Mouse (Mus musculus) CH12.LX (cell line): Measurements from ENCODE around the gene Pank2. TPM values are rescaled to one million over a fixed set of nuclear protein-coding genes. Genes with fewer than 3 reads are reported as not detected.
A peak's percentile ranks its signal among the peaks of the same experiment; 100 is the strongest.

Source experiments
- DNase-seq: peaks from one replicate; pipeline ENCODE4 v3.0.0-alpha.2; 2013; ENCODE audit errors: extremely low read depth
- H3K27ac ChIP-seq: 2 replicates; pipeline ENCODE4 v1.5.1; 2012; ENCODE audit warnings: low read depth, mild to moderate bottlenecking, control low read depth, moderate library complexity; ENCODE audit not compliant: insufficient read depth
- H3K27me3 ChIP-seq: replicated peaks from 2 replicates; pipeline ENCODE3; 2012; ENCODE audit warnings: inconsistent platforms
- H3K36me3 ChIP-seq, 2 experiments: replicated peaks in 1 of 2; 2 replicates each; pipeline versions ENCODE3 to v1.6.1; 2012; ENCODE audit warnings: inconsistent platforms in 1 of 2, low read length in 1 of 2, mild to moderate bottlenecking in 1 of 2, mixed read lengths in 1 of 2, moderate library complexity in 1 of 2; ENCODE audit not compliant: control insufficient read depth in 1 of 2, insufficient read depth in 1 of 2
- H3K4me1 ChIP-seq, 2 experiments: 2 replicates each; pipeline ENCODE4 v1.6.1; 2012; ENCODE audit warnings: inconsistent platforms in 1 of 2, moderate library complexity in 1 of 2; ENCODE audit not compliant: insufficient read depth in 2 of 2, control insufficient read depth in 1 of 2
- H3K4me2 ChIP-seq: 2 replicates; pipeline ENCODE4 v1.6.1; 2012; ENCODE audit warnings: low read depth, mild to moderate bottlenecking, control low read depth; ENCODE audit not compliant: poor library complexity, insufficient read depth, severe bottlenecking
- H3K4me3 ChIP-seq, 3 experiments: fragments of 150-350 bp in 1 of 3; sonication (generic) in 1 of 3; replicated peaks in 1 of 3; 2 replicates each; pipeline versions ENCODE3 to v1.5.1; 2011 to 2012; ENCODE audit warnings: low read depth in 2 of 3, low read length in 2 of 3, mild to moderate bottlenecking in 2 of 3, moderate library complexity in 2 of 3, control low read depth in 1 of 3, improper control_type of control experiment in 1 of 3, inconsistent platforms in 1 of 3, mixed read lengths in 1 of 3; ENCODE audit not compliant: poor library complexity in 1 of 3
- H3K79me2 ChIP-seq: replicated peaks from 2 replicates; pipeline ENCODE4 v1.6.1; 2012; ENCODE audit warnings: mild to moderate bottlenecking, moderate library complexity; ENCODE audit not compliant: control insufficient read depth, poor library complexity, insufficient read depth, severe bottlenecking; ENCODE audit errors: extremely low read depth
- H3K9ac ChIP-seq: 2 replicates; pipeline ENCODE4 v1.6.1; 2012; ENCODE audit warnings: low read depth, mild to moderate bottlenecking, control low read depth, moderate library complexity; ENCODE audit not compliant: insufficient read depth
- H3K9me3 ChIP-seq: replicated peaks from 2 replicates; pipeline ENCODE3; 2012; ENCODE audit warnings: low read length, inconsistent platforms, mixed read lengths
- BHLHE40 ChIP-seq: IDR thresholded peaks from 2 replicates; pipeline ENCODE4 v1.6.1; 2011; ENCODE audit warnings: mild to moderate bottlenecking, low read depth, low read length, improper control_type of control experiment
- CTCF ChIP-seq, 2 experiments: IDR thresholded peaks in 1 of 2; conservative IDR thresholded peaks in 1 of 2; 2 replicates each; pipeline ENCODE4 v1.5.1; 2011 to 2012; ENCODE audit warnings: low read depth in 2 of 2, low read length in 2 of 2, improper control_type of control experiment in 1 of 2, inconsistent platforms in 1 of 2, mild to moderate bottlenecking in 1 of 2, moderate library complexity in 1 of 2
- ELF1 ChIP-seq: IDR thresholded peaks from 2 replicates; pipeline ENCODE4 v1.6.1; 2014; ENCODE audit warnings: low read depth, mild to moderate bottlenecking, inconsistent platforms, low read length, improper control_type of control experiment
- EP300 ChIP-seq: IDR thresholded peaks from 2 replicates; pipeline ENCODE4 v1.6.1; 2011; ENCODE audit warnings: low read length, improper control_type of control experiment
- ETS1 ChIP-seq: conservative IDR thresholded peaks from 2 replicates; pipeline ENCODE4 v1.6.1; 2012; ENCODE audit warnings: low read depth, mild to moderate bottlenecking, inconsistent platforms, low read length, improper control_type of control experiment, moderate library complexity
- GABPA ChIP-seq: IDR thresholded peaks from 2 replicates; pipeline ENCODE4 v1.6.1; 2012; ENCODE audit warnings: low read depth, low read length, improper control_type of control experiment, inconsistent platforms; ENCODE audit not compliant: insufficient replicate concordance
- HCFC1 ChIP-seq: IDR thresholded peaks from 2 replicates; pipeline ENCODE4 v1.6.1; 2012; ENCODE audit warnings: low read depth, mild to moderate bottlenecking, inconsistent platforms, low read length, improper control_type of control experiment
- IRF4 ChIP-seq: IDR thresholded peaks from 2 replicates; pipeline ENCODE4 v1.6.1; 2014; ENCODE audit warnings: low read depth, mild to moderate bottlenecking, inconsistent platforms, low read length, improper control_type of control experiment
- JUND ChIP-seq: conservative IDR thresholded peaks from 2 replicates; pipeline ENCODE4 v1.6.1; 2011; ENCODE audit warnings: low read depth, low read length, improper control_type of control experiment
- MAFK ChIP-seq: IDR thresholded peaks from 2 replicates; pipeline ENCODE4 v1.6.1; 2011; ENCODE audit warnings: low read length, improper control_type of control experiment; ENCODE audit not compliant: insufficient replicate concordance
- MAX ChIP-seq: IDR thresholded peaks from 2 replicates; pipeline ENCODE4 v1.6.1; 2011; ENCODE audit warnings: low read length, improper control_type of control experiment
- MXI1 ChIP-seq: IDR thresholded peaks from 2 replicates; pipeline ENCODE4 v1.6.1; 2011; ENCODE audit warnings: mild to moderate bottlenecking, low read depth, low read length, improper control_type of control experiment
- MYC ChIP-seq: IDR thresholded peaks from 2 replicates; pipeline ENCODE4 v1.6.1; 2011; ENCODE audit warnings: low read depth, mild to moderate bottlenecking, improper control_type of control experiment, low read length
- NELFE ChIP-seq: IDR thresholded peaks from 2 replicates; pipeline ENCODE4 v1.6.1; 2011; ENCODE audit warnings: low read depth, low read length, improper control_type of control experiment
- NRF1 ChIP-seq: IDR thresholded peaks from 2 replicates; pipeline ENCODE4 v1.6.1; 2014; ENCODE audit warnings: low read depth, mild to moderate bottlenecking, inconsistent platforms, low read length, improper control_type of control experiment, moderate library complexity
- POLR2A ChIP-seq: IDR thresholded peaks from 2 replicates; pipeline ENCODE4 v1.6.1; 2011; ENCODE audit warnings: low read depth, mild to moderate bottlenecking, improper control_type of control experiment, low read length
- POLR2AphosphoS2 ChIP-seq: IDR thresholded peaks from 2 replicates; pipeline ENCODE4 v1.6.1; 2011; ENCODE audit warnings: low read depth, low read length, improper control_type of control experiment
- RCOR1 ChIP-seq: conservative IDR thresholded peaks from 2 replicates; pipeline ENCODE4 v1.6.1; 2012; ENCODE audit warnings: low read depth, mild to moderate bottlenecking, inconsistent platforms, low read length, improper control_type of control experiment
- SIN3A ChIP-seq: IDR thresholded peaks from 2 replicates; pipeline ENCODE4 v1.6.1; 2012; ENCODE audit warnings: low read length, improper control_type of control experiment, inconsistent platforms
- SMC3 ChIP-seq: IDR thresholded peaks from 2 replicates; pipeline ENCODE4 v1.6.1; 2011; ENCODE audit warnings: low read depth, low read length, improper control_type of control experiment
- TBP ChIP-seq: conservative IDR thresholded peaks from 2 replicates; pipeline ENCODE4 v1.6.1; 2011; ENCODE audit warnings: low read depth, low read length, improper control_type of control experiment
- TCF12 ChIP-seq: IDR thresholded peaks from 2 replicates; pipeline ENCODE4 v1.6.1; 2014; ENCODE audit warnings: low read depth, mild to moderate bottlenecking, inconsistent platforms, low read length, improper control_type of control experiment
- UBTF ChIP-seq: IDR thresholded peaks from 2 replicates; pipeline ENCODE4 v1.6.1; 2012; ENCODE audit warnings: low read depth, mild to moderate bottlenecking, inconsistent platforms, low read length, improper control_type of control experiment, moderate library complexity
- USF2 ChIP-seq: conservative IDR thresholded peaks from 2 replicates; pipeline ENCODE4 v1.6.1; 2011; ENCODE audit warnings: low read depth, low read length, improper control_type of control experiment
- ZC3H11A ChIP-seq: IDR thresholded peaks from 2 replicates; pipeline ENCODE4 v1.6.1; 2012; ENCODE audit warnings: low read depth, mild to moderate bottlenecking, inconsistent platforms, low read length, improper control_type of control experiment
- ZKSCAN1 ChIP-seq: IDR thresholded peaks from 2 replicates; pipeline ENCODE4 v1.6.1; 2012; ENCODE audit warnings: low read depth, inconsistent platforms, low read length, improper control_type of control experiment, borderline replicate concordance
- ZNF384 ChIP-seq: IDR thresholded peaks from 2 replicates; pipeline ENCODE4 v1.6.1; 2012; ENCODE audit warnings: low read depth, low read length, improper control_type of control experiment, inconsistent platforms
- dilution Hi-C: fragments of 300-500 bp; cut with MboI; formaldehyde crosslinking; loops from 2 replicates; pipeline ENCODE4 v1.14.3; 2020; ENCODE audit warnings: low sequenced_read_pairs; ENCODE audit not compliant: extremely low pct_unique_long_range_greater_than_20kb, extremely low pct_ligation_motif_present
- in situ Hi-C: fragments of 300-500 bp; cut with MboI; formaldehyde crosslinking; loops from 3 replicates; pipeline ENCODE4 v1.14.3; 2019; ENCODE audit warnings: low sequenced_read_pairs, low pct_ligation_motif_present, low pct_unique_long_range_greater_than_20kb, mixed read lengths
- polyA plus RNA-seq: library from polyadenylated mRNA; unstranded; fragments of >175 nt; gene quantifications from 2 replicates; pipeline ENCODE4 v1.2.1, GENCODE M21; 2012; ENCODE audit warnings: low read depth; ENCODE audit not compliant: insufficient read length
- total RNA-seq, 2 experiments: library from RNA; depleted of rRNA; stranded (reverse); fragments of 300-350 nt in 1 of 2; fragments of >200 nt in 1 of 2; gene quantifications; 2 replicates each; pipeline ENCODE4 v1.2.3; 2012 to 2014

The Pank2 gene
- total and polyA plus RNA-seq, 3 experiments, result 16.6 to 43.2 (median 28.6) TPM

DNA sequence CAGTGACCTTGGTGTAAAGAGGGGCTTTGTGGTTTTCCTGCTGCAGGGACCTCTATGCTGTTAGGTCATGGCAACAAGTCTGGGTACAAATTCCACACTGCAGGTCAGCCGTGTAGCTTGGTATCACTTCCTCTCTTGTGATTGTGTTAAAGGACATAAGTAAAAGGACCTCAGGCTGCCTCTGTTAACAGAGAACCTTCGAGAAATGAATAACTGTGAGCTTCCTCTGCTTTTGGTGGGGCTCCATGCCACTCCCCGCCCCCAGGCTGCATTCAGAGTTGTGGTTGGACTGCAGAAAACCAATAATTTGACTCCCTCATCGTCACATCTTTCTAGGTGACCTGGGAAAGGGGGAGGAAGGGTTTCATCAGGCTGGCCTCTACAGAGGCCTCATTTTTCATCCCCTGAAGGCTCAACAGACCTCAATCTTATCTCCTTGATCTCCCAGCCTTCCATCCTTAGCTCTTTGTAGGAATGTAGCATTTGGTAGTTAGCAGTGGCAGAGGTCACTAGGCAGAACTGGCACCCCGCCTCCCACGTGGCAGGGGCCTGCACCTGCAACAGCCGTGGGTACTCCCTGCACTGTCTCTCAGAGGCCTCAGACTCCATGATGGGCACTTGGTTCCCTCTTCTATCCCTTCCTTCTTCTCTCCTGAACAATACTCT, 27.2 kb upstream of the Pank2 start:
- H3K36me3 ChIP-seq, result peaks cover 13 to 41% of the 10 kb centered on the region in 2 experiments
- H3K9me3 ChIP-seq, result no peaks in the 10 kb centered on the region
- TF ChIP-seq IRF4 (peak; percentile 68), TBP (peak; percentile 96), RCOR1 (0 out of 2 replicates have a peak, but pooled peaks have one; percentile 29), MXI1 (peak; percentile 90), MYC (peak; percentile 94), CTCF (conservative IDR thresholded peaks at IDR 0.05 in 1 of 2, IDR thresholded peaks at IDR 0.05 in 1 of 2; ENCODE audit: low read depth in 2 of 2, low read length in 2 of 2) (no peak), HCFC1 (peak; percentile 52), TCF12 (peak; percentile 38; the same call in 1 of the 2 replicates), MAFK (no peak), USF2 (no peak), MAX (peak; percentile 92), ELF1 (peak; percentile 5; the same call in 1 of the 2 replicates), ZKSCAN1 (no peak), EP300 (peak; percentile 49), POLR2A (peak; percentile 83), BHLHE40 (0 out of 2 replicates have a peak, but pooled peaks have one; percentile 25), NELFE (peak; percentile 71), SIN3A (0 out of 2 replicates have a peak, but pooled peaks have one; percentile 10)
- TF ChIP-seq, all 38 proteins: peak for 14
- dilution Hi-C loops, result no loop called here
- Histone ChIP-seq H3K79me2 (peaks cover 9% of the 10 kb centered on the region; the same call in 1 of the 2 replicates), H3K4me2 (peak overlapping the region; percentile 98), H3K4me1 (peaks cover 18 to 43% of the 10 kb centered on the region in 2 experiments), H3K27ac (peak overlapping the region; percentile 87), H3K4me3 (peak overlapping the region; percentile 66 to 91 (median 80)), H3K27me3 (no peaks in the 10 kb centered on the region), H3K9ac (peak overlapping the region; percentile 75)
- peak; percentile 91 for DNase-seq
- in situ Hi-C loops, result no loop called here

DNA sequence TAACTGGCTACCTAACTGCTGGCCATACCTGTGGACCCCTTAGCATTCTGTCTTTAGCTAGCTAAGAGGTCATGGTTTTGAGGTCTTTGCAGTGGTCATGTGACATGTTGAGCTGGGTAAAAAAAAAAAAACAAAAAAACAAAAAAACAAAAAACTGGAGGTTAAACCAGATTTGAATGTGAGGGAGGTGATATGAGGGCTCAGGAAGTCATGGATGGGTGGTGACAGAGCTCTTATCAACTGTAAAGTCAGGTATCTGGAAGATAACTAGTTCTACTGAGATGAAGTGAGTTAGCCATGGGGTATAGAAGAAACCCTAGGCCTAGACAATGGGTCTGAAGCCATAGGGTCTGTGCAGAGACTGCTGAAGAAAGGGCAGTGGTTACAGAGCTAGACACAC, 20.1 kb upstream of the Pank2 start:
- H3K9ac ChIP-seq, result no peak overlapping the region
- no peaks in the 10 kb centered on the region for H3K27me3 ChIP-seq
- H3K4me3 ChIP-seq, result no peak overlapping the region
- no peak overlapping the region for H3K4me2 ChIP-seq
- no peaks in the 10 kb centered on the region for H3K79me2 ChIP-seq
- no peak overlapping the region for H3K27ac ChIP-seq
- peaks cover 0 to 14% of the 10 kb centered on the region in 2 experiments; a peak in 2 of 4 replicates for H3K4me1 ChIP-seq
- dilution Hi-C loops, result no loop called here
- TF ChIP-seq NELFE (no peak), NRF1 (no peak), ZNF384 (no peak), HCFC1 (no peak), EP300 (no peak), SMC3 (no peak), POLR2A (no peak), MXI1 (no peak), TBP (no peak), UBTF (no peak), ETS1 (no peak), POLR2AphosphoS2 (no peak), JUND (no peak), ZC3H11A (no peak), RCOR1 (no peak), ZKSCAN1 (no peak), GABPA (no peak)
- H3K9me3 ChIP-seq, result no peaks in the 10 kb centered on the region
- DNase-seq, result no peak
- in situ Hi-C loops, result no loop called here
- peaks cover 78 to 97% of the 10 kb centered on the region in 2 experiments for H3K36me3 ChIP-seq
